Comparison of ENCODE assay signal across 10 mouse cellular contexts in the genomic region with DNA sequence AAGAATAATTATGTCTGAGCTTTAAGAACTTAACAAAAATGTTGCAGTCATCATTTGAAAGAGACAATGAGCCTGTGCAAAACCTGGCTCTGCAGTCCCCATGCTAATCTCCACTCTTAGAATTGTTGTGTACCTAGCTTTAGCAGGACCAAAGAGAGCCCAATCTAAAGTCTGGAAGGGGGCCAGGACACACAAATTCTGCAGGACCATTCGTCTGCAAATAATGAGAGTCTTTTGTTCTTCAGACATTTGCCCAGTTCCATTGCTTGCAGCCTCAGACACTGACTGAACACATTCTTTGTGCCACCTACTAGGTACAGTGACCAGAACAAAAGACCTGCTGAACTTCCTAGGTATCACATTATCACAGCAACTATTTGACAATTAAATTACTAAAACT.
DNase-seq lines count a peak whose midpoint lies in the region; ATAC-seq and TF ChIP-seq lines count a peak whose summit lies in the region.
"Had no signal": no experiment of that assay in that cellular context is flagged by ENCODE, and none has a peak within 500 bp of the region (broad histone marks: within the 10 kb centered on the region; RNA-seq: fewer than 3 reads in every experiment).

No protein-coding gene starts in this region.

- H3K27ac ChIP-seq in embryonic facial prominence, embryonic 12.5 days: no peak overlapping the region
- no peak overlapping the region for H3K27ac ChIP-seq in embryonic facial prominence, embryonic 10.5 days (replicated peaks)
- H3K27ac ChIP-seq in forebrain, embryonic 16.5 days (ENCODE audit: low read length): peak overlapping the region; percentile 78
- peak overlapping the region; percentile 33 for H3K27ac ChIP-seq in midbrain, embryonic 14.5 days (replicated peaks; ENCODE audit: low read depth, low read length)
- H3K27ac ChIP-seq: liver, embryonic 13.5 days had no signal

- ATAC-seq in embryonic facial prominence, embryonic 12.5 days (ENCODE audit: insufficient number of reproducible peaks, insufficient read depth, low FRiP score, low TSS enrichment): 0 out of 2 replicates have a peak, but pooled peaks have one; percentile 41
- peak; percentile 16; the same call in 1 of the 2 replicates for ATAC-seq in forebrain, embryonic 16.5 days
- ATAC-seq in midbrain, embryonic 14.5 days (ENCODE audit: low FRiP score, low TSS enrichment): peak; percentile 33
- ATAC-seq: Patski had no signal

- no peak overlapping the region for H3K9ac ChIP-seq in embryonic facial prominence, embryonic 12.5 days
- H3K9ac ChIP-seq in forebrain, embryonic 16.5 days (replicated peaks; ENCODE audit: low read depth, low read length): no peak overlapping the region
- H3K9ac ChIP-seq in midbrain, embryonic 14.5 days (replicated peaks; ENCODE audit: low read length): no peak overlapping the region
- H3K9ac ChIP-seq: liver, embryonic 13.5 days had no signal

- H3K36me3 ChIP-seq in embryonic facial prominence, embryonic 12.5 days: no peaks in the 10 kb centered on the region
- H3K36me3 ChIP-seq in embryonic facial prominence, embryonic 10.5 days (replicated peaks): no peaks in the 10 kb centered on the region
- no peaks in the 10 kb centered on the region for H3K36me3 ChIP-seq in forebrain, embryonic 16.5 days (ENCODE audit: control insufficient read depth, insufficient read depth)
- no peaks in the 10 kb centered on the region for H3K36me3 ChIP-seq in midbrain, embryonic 14.5 days (ENCODE audit: control insufficient read depth, insufficient read depth, low read length)
- H3K36me3 ChIP-seq: liver, embryonic 13.5 days had no signal

- peaks cover 8% of the 10 kb centered on the region; the same call in 1 of the 2 replicates for H3K4me1 ChIP-seq in embryonic facial prominence, embryonic 12.5 days
- H3K4me1 ChIP-seq in embryonic facial prominence, embryonic 10.5 days: peaks cover 16% of the 10 kb centered on the region
- peaks cover 19% of the 10 kb centered on the region for H3K4me1 ChIP-seq in forebrain, embryonic 16.5 days (replicated peaks; ENCODE audit: control insufficient read depth, insufficient read depth, low read length)
- H3K4me1 ChIP-seq in midbrain, embryonic 14.5 days (ENCODE audit: control insufficient read depth, insufficient read depth, low read length): peaks cover 23% of the 10 kb centered on the region
- H3K4me1 ChIP-seq: liver, embryonic 13.5 days had no signal

- H3K27me3 ChIP-seq in embryonic facial prominence, embryonic 12.5 days: no peaks in the 10 kb centered on the region
- H3K27me3 ChIP-seq in embryonic facial prominence, embryonic 10.5 days (replicated peaks; ENCODE audit: low read depth, poor library complexity, severe bottlenecking): no peaks in the 10 kb centered on the region
- H3K27me3 ChIP-seq in forebrain, embryonic 16.5 days (replicated peaks; ENCODE audit: control insufficient read depth, insufficient read depth, low read length): no peaks in the 10 kb centered on the region
- H3K27me3 ChIP-seq in midbrain, embryonic 14.5 days (ENCODE audit: control insufficient read depth, insufficient read depth, low read length): no peaks in the 10 kb centered on the region
- H3K27me3 ChIP-seq: liver, embryonic 13.5 days; Patski had no signal

- 0 out of 2 replicates have a peak, but pooled peaks cover 2% of the 10 kb centered on the region for H3K9me3 ChIP-seq in embryonic facial prominence, embryonic 12.5 days
- no peaks in the 10 kb centered on the region for H3K9me3 ChIP-seq in embryonic facial prominence, embryonic 10.5 days
- H3K9me3 ChIP-seq in forebrain, embryonic 16.5 days (ENCODE audit: control insufficient read depth, low read length): peaks cover 2% of the 10 kb centered on the region; the same call in 1 of the 2 replicates
- H3K9me3 ChIP-seq in midbrain, embryonic 14.5 days (ENCODE audit: control insufficient read depth, low read length): peaks cover 7% of the 10 kb centered on the region
- H3K9me3 ChIP-seq: liver, embryonic 13.5 days had no signal

- 2% methylated on average over 1 of the region's 1 CpGs for WGBS in embryonic facial prominence, embryonic 12.5 days
- WGBS in embryonic facial prominence, embryonic 10.5 days: 8% methylated on average over 1 of the region's 1 CpGs
- 3% methylated on average over 1 of the region's 1 CpGs for WGBS in forebrain, embryonic 16.5 days
- 3% methylated on average over 1 of the region's 1 CpGs for WGBS in midbrain, embryonic 14.5 days

- TF ChIP-seq POLR2A in brain, embryonic 14.5 days (IDR thresholded peaks at IDR 0.05; ENCODE audit: borderline replicate concordance, extremely low read depth, insufficient read depth, insufficient read length, poor library complexity, severe bottlenecking): no peak

- no peak overlapping the region for H3K4me2 ChIP-seq in embryonic facial prominence, embryonic 12.5 days (replicated peaks)
- H3K4me2 ChIP-seq in forebrain, embryonic 16.5 days (ENCODE audit: low read length): no peak overlapping the region
- no peak overlapping the region for H3K4me2 ChIP-seq in midbrain, embryonic 14.5 days (ENCODE audit: low read length)
- H3K4me2 ChIP-seq: liver, embryonic 13.5 days had no signal

- no peak for DNase-seq in embryonic facial prominence, embryonic 10.5 days (ENCODE audit: low spot score)
- DNase-seq in brain, embryonic 14.5 days (ENCODE audit: low read depth): peak; percentile 89
- peak; percentile 64 for DNase-seq in midbrain, embryonic 14.5 days
- no peak for DNase-seq in gastrocnemius, postnatal 10 days
- no peak for DNase-seq in ovary, postnatal 14 days (ENCODE audit: low spot score)
- no peak for DNase-seq in layer of hippocampus, postnatal 36 days
- DNase-seq: liver, embryonic 13.5 days had no signal

- no peak overlapping the region for H3K4me3 ChIP-seq in embryonic facial prominence, embryonic 12.5 days
- H3K4me3 ChIP-seq in embryonic facial prominence, embryonic 10.5 days: no peak overlapping the region
- no peak overlapping the region for H3K4me3 ChIP-seq in forebrain, embryonic 16.5 days (replicated peaks; ENCODE audit: low read length)
- H3K4me3 ChIP-seq in midbrain, embryonic 14.5 days (replicated peaks; ENCODE audit: low read depth, low read length): no peak overlapping the region
- H3K4me3 ChIP-seq: liver, embryonic 13.5 days had no signal

- TF ChIP-seq CTCF in brain, embryonic 14.5 days (IDR thresholded peaks at IDR 0.05; ENCODE audit: borderline replicate concordance, extremely low read depth, insufficient read depth, insufficient read length): no peak

Comparison
In these comparisons a context has a peak if more than half of its experiments do, and no peak if none do; other contexts are left out.
1. H3K27ac ChIP-seq: peak in forebrain, embryonic 16.5 days (single experiment) and midbrain, embryonic 14.5 days (single experiment); none in embryonic facial prominence, embryonic 12.5 days (single experiment) and embryonic facial prominence, embryonic 10.5 days (single experiment).
2. DNase-seq: peak in brain, embryonic 14.5 days (single experiment) and midbrain, embryonic 14.5 days (single experiment); none in embryonic facial prominence, embryonic 10.5 days (single experiment), gastrocnemius, postnatal 10 days (single experiment), ovary, postnatal 14 days (single experiment) and layer of hippocampus, postnatal 36 days (0 of 2).
3. Peak in every context shown above with its lines, with median percentiles within 50 percentile points of each other: ATAC-seq.